ENCODE assay signal across 7 mouse cellular contexts in the genomic region with DNA sequence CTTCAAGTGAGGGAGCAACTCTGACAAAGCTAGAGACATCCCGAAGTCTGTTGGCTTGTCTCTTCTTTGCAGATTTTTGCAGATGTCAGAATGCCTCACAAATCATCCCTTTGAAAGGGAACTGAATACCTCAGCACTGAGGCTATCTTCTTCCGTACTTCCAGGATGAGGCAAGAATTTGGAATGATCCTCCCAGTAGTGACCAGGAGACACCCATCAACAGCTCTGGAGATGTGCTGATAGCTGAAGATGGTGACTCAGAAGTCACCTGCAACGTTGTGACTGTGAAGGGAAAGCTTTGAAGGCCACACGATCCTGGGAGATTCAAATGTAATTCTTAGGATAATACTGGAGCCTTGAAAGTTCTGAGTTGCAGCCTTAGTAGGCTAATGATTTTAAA.
"Had no signal": no experiment of that assay in that cellular context is flagged by ENCODE, and none has a peak within 500 bp of the region (broad histone marks: within the 10 kb centered on the region; RNA-seq: fewer than 3 reads in every experiment).

No protein-coding gene starts in this region.

- DNase-seq: kidney, postnatal 14 days; left cerebral cortex, postnatal 4 days; lung, embryonic 14.5 days; lung, postnatal 10 days; spleen, adult 18-20 months; thymus, adult 18-20 months; thymus, postnatal 14 days had no signal
